Mouse (Mus musculus): Measurements from ENCODE around the gene Kdm5b.

DNA sequence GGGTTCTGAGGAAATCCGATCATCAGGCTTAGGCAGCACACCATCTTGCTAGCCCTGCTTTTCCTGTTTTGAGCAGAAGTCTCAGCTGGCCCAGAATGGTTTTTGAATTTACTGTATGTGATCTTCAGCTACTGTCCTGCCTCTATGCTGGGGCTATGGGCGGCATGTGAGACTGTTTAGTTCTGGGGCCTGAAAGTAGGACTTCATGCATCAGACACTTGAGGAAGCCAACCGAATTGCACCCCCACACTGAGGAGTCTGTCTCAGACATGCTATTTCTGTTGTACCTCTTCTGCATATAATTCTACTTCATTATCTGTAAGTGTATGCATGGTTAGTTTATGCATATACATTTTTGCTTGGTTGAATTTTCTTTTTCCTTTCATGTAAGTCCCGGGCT, 65.4 kb downstream of the Kdm5b start:
- TF ChIP-seq CTCF (IDR thresholded peaks at IDR 0.05; ENCODE audit: borderline replicate concordance, extremely low read depth, insufficient read depth, insufficient read length), result no peak
- no peak for TF ChIP-seq POLR2A (IDR thresholded peaks at IDR 0.05; ENCODE audit: borderline replicate concordance, extremely low read depth, insufficient read depth, insufficient read length, poor library complexity, severe bottlenecking)

All from brain, embryonic 14.5 days (tissue).